Mouse (Mus musculus) MEL (cell line): ENCODE measurements around the gene Dpysl5. TPM values are rescaled to one million over a fixed set of nuclear protein-coding genes. Genes with fewer than 3 reads are reported as not detected.

Experiments used
- DNase-seq: peaks from one replicate; pipeline ENCODE4 v3.0.0; 2011; ENCODE audit warnings: low read depth, low spot score
- H3K27ac ChIP-seq: 2 replicates; pipeline ENCODE4 v1.5.1; 2012; ENCODE audit warnings: low read depth, mild to moderate bottlenecking, control low read depth, low read length, moderate library complexity; ENCODE audit not compliant: control insufficient read depth
- H3K27me3 ChIP-seq, 2 experiments: fragments of 150-350 bp in 1 of 2; sonication (generic) in 1 of 2; 2 replicates each; pipeline ENCODE4 v1.6.1; 2012; ENCODE audit warnings: low read length in 2 of 2, mild to moderate bottlenecking in 2 of 2, improper control_type of control experiment in 1 of 2, moderate library complexity in 1 of 2; ENCODE audit not compliant: insufficient read depth in 2 of 2, control insufficient read depth in 1 of 2
- H3K36me3 ChIP-seq, 2 experiments: 2 replicates each; pipeline ENCODE4 v1.6.1; 2012 to 2014; ENCODE audit warnings: low read length in 2 of 2, improper control_type of control experiment in 1 of 2, inconsistent platforms in 1 of 2, mild to moderate bottlenecking in 1 of 2; ENCODE audit not compliant: insufficient read depth in 2 of 2, control insufficient read depth in 1 of 2
- H3K4me1 ChIP-seq, 2 experiments: fragments of 150-350 bp in 1 of 2; sonication (generic) in 1 of 2; 2 replicates each; pipeline ENCODE4 v1.6.1; 2012; ENCODE audit warnings: low read length in 2 of 2, improper control_type of control experiment in 1 of 2, mild to moderate bottlenecking in 1 of 2; ENCODE audit not compliant: insufficient read depth in 2 of 2, control insufficient read depth in 1 of 2
- H3K4me3 ChIP-seq, 2 experiments: fragments of 150-350 bp in 1 of 2; sonication (generic) in 1 of 2; 2 replicates each; pipeline ENCODE4 v1.5.1; 2012; ENCODE audit warnings: low read depth in 2 of 2, low read length in 2 of 2, mild to moderate bottlenecking in 2 of 2, moderate library complexity in 2 of 2, control low read depth in 1 of 2, improper control_type of control experiment in 1 of 2; ENCODE audit not compliant: control insufficient read depth in 1 of 2, insufficient read depth in 1 of 2
- H3K79me2 ChIP-seq: 2 replicates; pipeline ENCODE4 v1.6.1; 2012; ENCODE audit warnings: mild to moderate bottlenecking, low read length, moderate library complexity; ENCODE audit not compliant: control insufficient read depth, poor library complexity, insufficient read depth
- H3K9ac ChIP-seq: 2 replicates; pipeline ENCODE4 v1.6.1; 2012; ENCODE audit warnings: low read depth, mild to moderate bottlenecking, control low read depth, low read length, moderate library complexity; ENCODE audit not compliant: control insufficient read depth, poor library complexity, severe bottlenecking
- H3K9me3 ChIP-seq: fragments of 150-350 bp; sonication (generic); replicated peaks from 2 replicates; pipeline ENCODE4 v1.6.1; 2012; ENCODE audit warnings: mild to moderate bottlenecking, low read length, improper control_type of control experiment, moderate library complexity; ENCODE audit not compliant: insufficient read depth
- CHD1 ChIP-seq: IDR thresholded peaks from 2 replicates; pipeline ENCODE4 v1.6.1; 2012; ENCODE audit warnings: low read depth, mild to moderate bottlenecking, inconsistent platforms, low read length, improper control_type of control experiment
- CHD2 ChIP-seq: IDR thresholded peaks from 2 replicates; pipeline ENCODE4 v1.6.1; 2011; ENCODE audit warnings: low read length, improper control_type of control experiment
- ETS1 ChIP-seq: IDR thresholded peaks from 2 replicates; pipeline ENCODE4 v1.6.1; 2012; ENCODE audit warnings: low read depth, mild to moderate bottlenecking, inconsistent platforms, low read length, improper control_type of control experiment, moderate library complexity
- GABPA ChIP-seq: IDR thresholded peaks from 2 replicates; pipeline ENCODE4 v1.6.1; 2012; ENCODE audit warnings: low read depth, mild to moderate bottlenecking, inconsistent platforms, low read length, improper control_type of control experiment, moderate library complexity
- GATA1 ChIP-seq: IDR thresholded peaks from 2 replicates; pipeline ENCODE4 v1.6.1; 2011; ENCODE audit warnings: low read depth, low read length, improper control_type of control experiment
- MAX ChIP-seq: IDR thresholded peaks from 2 replicates; pipeline ENCODE4 v1.6.1; 2011; ENCODE audit warnings: low read length, improper control_type of control experiment
- MAZ ChIP-seq: IDR thresholded peaks from 2 replicates; pipeline ENCODE4 v1.6.1; 2012; ENCODE audit warnings: low read depth, mild to moderate bottlenecking, inconsistent platforms, low read length, improper control_type of control experiment
- MEF2A ChIP-seq: IDR thresholded peaks from 2 replicates; pipeline ENCODE4 v1.6.1; 2014; ENCODE audit warnings: low read depth, mild to moderate bottlenecking, inconsistent platforms, low read length, improper control_type of control experiment; ENCODE audit not compliant: poor library complexity, insufficient replicate concordance, severe bottlenecking; ENCODE audit errors: extremely low read depth
- MXI1 ChIP-seq: IDR thresholded peaks from 2 replicates; pipeline ENCODE4 v1.6.1; 2011; ENCODE audit warnings: mild to moderate bottlenecking, low read depth, low read length, improper control_type of control experiment
- NRF1 ChIP-seq: IDR thresholded peaks from 2 replicates; pipeline ENCODE4 v1.6.1; 2014; ENCODE audit warnings: low read depth, mild to moderate bottlenecking, inconsistent platforms, low read length, improper control_type of control experiment, moderate library complexity; ENCODE audit not compliant: poor library complexity, insufficient read depth, severe bottlenecking
- POLR2A ChIP-seq, 2 experiments: IDR thresholded peaks; 2 replicates each; pipeline ENCODE4 v1.6.1; 2011 to 2012; ENCODE audit warnings: low read length in 2 of 2, mild to moderate bottlenecking in 2 of 2, control low read depth in 1 of 2, improper control_type of control experiment in 1 of 2, low read depth in 1 of 2, moderate library complexity in 1 of 2; ENCODE audit not compliant: control insufficient read depth in 1 of 2, insufficient read depth in 1 of 2, poor library complexity in 1 of 2
- POLR2AphosphoS2 ChIP-seq: IDR thresholded peaks from 2 replicates; pipeline ENCODE4 v1.6.1; 2011; ENCODE audit warnings: low read length, improper control_type of control experiment
- RCOR1 ChIP-seq: IDR thresholded peaks from 2 replicates; pipeline ENCODE4 v1.6.1; 2012; ENCODE audit warnings: low read depth, mild to moderate bottlenecking, inconsistent platforms, low read length, improper control_type of control experiment
- SMC3 ChIP-seq: IDR thresholded peaks from 2 replicates; pipeline ENCODE4 v1.6.1; 2011; ENCODE audit warnings: low read depth, low read length, improper control_type of control experiment
- TBP ChIP-seq: IDR thresholded peaks from 2 replicates; pipeline ENCODE4 v1.8.0; 2011; ENCODE audit warnings: low read depth, low read length, improper control_type of control experiment
- UBTF ChIP-seq: IDR thresholded peaks from 2 replicates; pipeline ENCODE4 v1.6.1; 2012; ENCODE audit warnings: low read depth, mild to moderate bottlenecking, inconsistent platforms, low read length, improper control_type of control experiment, moderate library complexity, borderline replicate concordance; ENCODE audit not compliant: insufficient read depth
- USF1 ChIP-seq: IDR thresholded peaks from 2 replicates; pipeline ENCODE4 v1.6.1; 2014; ENCODE audit warnings: low read depth, mild to moderate bottlenecking, inconsistent platforms, low read length, improper control_type of control experiment, moderate library complexity
- ZC3H11A ChIP-seq: IDR thresholded peaks from 2 replicates; pipeline ENCODE4 v1.6.1; 2012; ENCODE audit warnings: low read depth, mild to moderate bottlenecking, inconsistent platforms, low read length, improper control_type of control experiment
- ZNF384 ChIP-seq: IDR thresholded peaks from 2 replicates; pipeline ENCODE4 v1.6.1; 2012; ENCODE audit warnings: low read depth, mild to moderate bottlenecking, inconsistent platforms, low read length, improper control_type of control experiment
- polyA plus RNA-seq, 2 experiments: library from polyadenylated mRNA; stranded (reverse) in 1 of 2; unstranded in 1 of 2; fragments of >175 nt in 1 of 2; fragments of >200 nt in 1 of 2; gene quantifications; 2 replicates each; pipeline versions ENCODE4 v1.2.1 to v1.2.4; 2012; ENCODE audit warnings: low replicate concordance in 2 of 2, low read depth in 1 of 2; ENCODE audit not compliant: insufficient read length in 2 of 2, insufficient read depth in 1 of 2, missing spikeins in 1 of 2
- total RNA-seq: library from RNA; depleted of rRNA; stranded (reverse); fragments of 300-350 nt; gene quantifications from 2 replicates; pipeline ENCODE4 v1.2.3, GENCODE M21; 2012

The Dpysl5 gene
- total and polyA plus RNA-seq, 3 experiments: not detected

- Histone ChIP-seq H3K9me3 (no peaks in the 10 kb centered on the region), H3K36me3 (no peaks in the 10 kb centered on the region), H3K9ac (no peak overlapping the region), H3K27me3 (peaks cover 10 to 20% of the 10 kb centered on the region in 2 experiments), H3K27ac (no peak overlapping the region), H3K4me3 (no peak overlapping the region), H3K4me1 (no peaks in the 10 kb centered on the region), H3K79me2 (no peaks in the 10 kb centered on the region)
- no peak for DNase-seq
- TF ChIP-seq MEF2A: no peak
- TF ChIP-seq TBP: no peak
- TF ChIP-seq POLR2AphosphoS2: no peak
- TF ChIP-seq ETS1: no peak
- TF ChIP-seq ZC3H11A: no peak
- no peak for TF ChIP-seq RCOR1
- no peak for TF ChIP-seq GATA1
- TF ChIP-seq USF1: no peak
- TF ChIP-seq GABPA: no peak
- TF ChIP-seq ZNF384: no peak
- TF ChIP-seq MAZ: no peak
- TF ChIP-seq CHD1: no peak
- no peak for TF ChIP-seq UBTF
- TF ChIP-seq NRF1: no peak
- no peak for TF ChIP-seq MXI1
- no peak for TF ChIP-seq MAX
Observed at GRCm38 (mm10) chr5:30825166-30825565, 113.8 kb downstream of the Dpysl5 start.

- TF ChIP-seq SMC3 (no peak), CHD2 (no peak), ETS1 (no peak), POLR2A (IDR thresholded peaks at IDR 0.05; ENCODE audit: control insufficient read depth in 1 of 2, insufficient read depth in 1 of 2, low read depth in 1 of 2, low read length in 2 of 2, poor library complexity in 1 of 2) (no peak), MAZ (no peak), USF1 (no peak), UBTF (no peak)
- H3K9me3 ChIP-seq: no peaks in the 10 kb centered on the region
- no peak overlapping the region for H3K4me3 ChIP-seq
Observed at GRCm38 (mm10) chr5:30825821-30826220, 114.5 kb downstream of the Dpysl5 start.

More at GRCm38 (mm10) chr5:30825821-30826220, 114.5 kb downstream of the Dpysl5 start:
- Histone ChIP-seq H3K79me2 (no peaks in the 10 kb centered on the region), H3K4me1 (no peaks in the 10 kb centered on the region), H3K9ac (no peak overlapping the region), H3K27ac (no peak overlapping the region), H3K27me3 (peaks cover 8 to 16% of the 10 kb centered on the region in 2 experiments), H3K36me3 (no peaks in the 10 kb centered on the region)
- DNase-seq: no peak
